ENCODE assay signal across 8 mouse cellular contexts in genomic region chr10:94072261-94072915, GRCm38 (mm10). TPM values are rescaled to one million over a fixed set of nuclear protein-coding genes. Genes with fewer than 3 reads are reported as not detected.
DNase-seq lines count a peak whose midpoint lies in the region; ATAC-seq lines count a peak whose summit lies in the region.

No protein-coding gene starts in this region.

- H3K36me3 ChIP-seq in limb, embryonic 12.5 days = peaks cover 10% of the 10 kb centered on the region; the same call in 1 of the 2 replicates
- H3K36me3 ChIP-seq in midbrain, embryonic 16.5 days (ENCODE audit: control insufficient read depth, insufficient read depth, low read length) = no peaks in the 10 kb centered on the region

- H3K4me3 ChIP-seq in limb, embryonic 12.5 days (replicated peaks) = no peak overlapping the region
- no peak overlapping the region for H3K4me3 ChIP-seq in midbrain, embryonic 16.5 days (ENCODE audit: low read depth, low read length)

- peak overlapping the region; percentile 83 for H3K27ac ChIP-seq in limb, embryonic 12.5 days
- H3K27ac ChIP-seq in midbrain, embryonic 16.5 days (ENCODE audit: low read length) = no peak overlapping the region

- H3K27me3 ChIP-seq in limb, embryonic 12.5 days = no peaks in the 10 kb centered on the region
- H3K27me3 ChIP-seq in midbrain, embryonic 16.5 days (ENCODE audit: control insufficient read depth, insufficient read depth, low read depth, low read length) = no peaks in the 10 kb centered on the region

- H3K4me2 ChIP-seq in limb, embryonic 12.5 days = no peak overlapping the region
- H3K4me2 ChIP-seq in midbrain, embryonic 16.5 days (ENCODE audit: low read length) = no peak overlapping the region

- WGBS in limb, embryonic 12.5 days = 40% methylated on average over 10 of the region's 10 CpGs
- WGBS in midbrain, embryonic 16.5 days = 65% methylated on average over 10 of the region's 10 CpGs

- 0 out of 2 replicates have a peak, but pooled peaks cover 6% of the 10 kb centered on the region for H3K9me3 ChIP-seq in limb, embryonic 12.5 days
- H3K9me3 ChIP-seq in midbrain, embryonic 16.5 days (replicated peaks; ENCODE audit: control insufficient read depth, low read length, poor library complexity, severe bottlenecking) = no peaks in the 10 kb centered on the region

- peak; percentile 58 for DNase-seq in testis, postnatal 10 days (ENCODE audit: low spot score)
- DNase-seq in testis, postnatal 14 days (ENCODE audit: low spot score) = no peak
- peak; percentile 55 to 61 for DNase-seq in heart, postnatal 10 days
- peak; percentile 34 for DNase-seq in ovary, adult 18-20 months (ENCODE audit: low spot score)

- peaks cover 25% of the 10 kb centered on the region for H3K4me1 ChIP-seq in limb, embryonic 12.5 days (replicated peaks)
- no peaks in the 10 kb centered on the region for H3K4me1 ChIP-seq in midbrain, embryonic 16.5 days (ENCODE audit: control insufficient read depth, insufficient read depth, low read length)

- peak; percentile 47; the same call in 1 of the 2 replicates for ATAC-seq in common myeloid progenitor, adult 5-6 weeks (replicated peaks; ENCODE audit: low read depth, poor library complexity, severe bottlenecking)
- ATAC-seq in limb, embryonic 12.5 days (ENCODE audit: insufficient number of reproducible peaks, insufficient read depth, low FRiP score, low TSS enrichment, low read depth) = no peak; the same call in 1 of the 2 replicates
- no peak for ATAC-seq in granulocyte monocyte progenitor cell, adult 5-6 weeks (replicated peaks; ENCODE audit: poor library complexity, severe bottlenecking)
- ATAC-seq in midbrain, embryonic 16.5 days = no peak

- H3K9ac ChIP-seq in limb, embryonic 12.5 days (replicated peaks) = no peak overlapping the region; the same call in 1 of the 2 replicates
- no peak overlapping the region for H3K9ac ChIP-seq in midbrain, embryonic 16.5 days (ENCODE audit: low read depth, low read length)

- intact Hi-C loops in heart, postnatal 10 days (cut with DNase I) = loop anchor here (5.0 kb wide), 1 partner anchor 35 kb away; the partner anchor contains the start of genes Fgd6 and Vezt

RNA-seq across cellular contexts. Expression of gene Fgd6, which starts 36.6 kb away (rescaled TPM):
- 1.8 and 2.7 TPM in 2 replicates for total RNA-seq in common myeloid progenitor, adult 5-6 weeks (2017)
- 1 to 10 TPM; 5.9 to 6.0 TPM for total RNA-seq in heart, postnatal 10 days (2021)
- 4.6 TPM in 2 replicates for polyA plus RNA-seq in limb, embryonic 12.5 days (2016; fragmentation: Nextera tagmentation; extraction: Ambion mirVana)
- 0.77 and 1.8 TPM in 2 replicates for total RNA-seq in granulocyte monocyte progenitor cell, adult 5-6 weeks (2014; fragmentation: Nextera tagmentation)
- 0.05 and 0.22 TPM in 2 replicates for total RNA-seq in granulocyte monocyte progenitor cell, adult 5-6 weeks (2017)
- polyA plus RNA-seq in midbrain, embryonic 16.5 days (2015; fragmentation: Nextera tagmentation; extraction: Ambion mirVana) = 1.8 and 2.9 TPM in 2 replicates

RNA-seq across cellular contexts. Expression of gene Vezt, which starts 36.8 kb away (rescaled TPM):
- total RNA-seq in common myeloid progenitor, adult 5-6 weeks (2017) = 6.0 and 14.7 TPM in 2 replicates
- 10 to 100 TPM; 37.9 to 40.2 TPM for total RNA-seq in heart, postnatal 10 days (2021)
- polyA plus RNA-seq in limb, embryonic 12.5 days (2016; fragmentation: Nextera tagmentation; extraction: Ambion mirVana) = 30.0 and 33.2 TPM in 2 replicates
- 10.4 TPM in 2 replicates for total RNA-seq in granulocyte monocyte progenitor cell, adult 5-6 weeks (2014; fragmentation: Nextera tagmentation)
- 6.5 and 8.4 TPM in 2 replicates for total RNA-seq in granulocyte monocyte progenitor cell, adult 5-6 weeks (2017)
- polyA plus RNA-seq in midbrain, embryonic 16.5 days (2015; fragmentation: Nextera tagmentation; extraction: Ambion mirVana) = 59.4 and 68.1 TPM in 2 replicates
